Mouse (Mus musculus) CH12.LX (cell line): ENCODE data around the gene Tbc1d16.

Source experiments
- ELF1 ChIP-seq: IDR thresholded peaks from 2 replicates; pipeline ENCODE4 v1.6.1; 2014; ENCODE audit warnings: low read depth, mild to moderate bottlenecking, inconsistent platforms, low read length, improper control_type of control experiment
- EP300 ChIP-seq: IDR thresholded peaks from 2 replicates; pipeline ENCODE4 v1.6.1; 2011; ENCODE audit warnings: low read length, improper control_type of control experiment
- JUN ChIP-seq: IDR thresholded peaks from 2 replicates; pipeline ENCODE4 v1.6.1; 2011; ENCODE audit warnings: low read depth, mild to moderate bottlenecking, low read length, improper control_type of control experiment, moderate library complexity; ENCODE audit not compliant: insufficient read depth
- JUND ChIP-seq: conservative IDR thresholded peaks from 2 replicates; pipeline ENCODE4 v1.6.1; 2011; ENCODE audit warnings: low read depth, low read length, improper control_type of control experiment
- POLR2A ChIP-seq: IDR thresholded peaks from 2 replicates; pipeline ENCODE4 v1.6.1; 2011; ENCODE audit warnings: low read depth, mild to moderate bottlenecking, improper control_type of control experiment, low read length
- SIN3A ChIP-seq: IDR thresholded peaks from 2 replicates; pipeline ENCODE4 v1.6.1; 2012; ENCODE audit warnings: low read length, improper control_type of control experiment, inconsistent platforms
- SMC3 ChIP-seq: IDR thresholded peaks from 2 replicates; pipeline ENCODE4 v1.6.1; 2011; ENCODE audit warnings: low read depth, low read length, improper control_type of control experiment

- TF ChIP-seq SIN3A: peak; percentile 96
- TF ChIP-seq ELF1: peak; percentile 63; the same call in 1 of the 2 replicates
- TF ChIP-seq SMC3: peak; percentile 99
- TF ChIP-seq POLR2A: peak; percentile 56
- no peak; the same call in 1 of the 2 replicates for TF ChIP-seq JUN
- peak; percentile 70 for TF ChIP-seq EP300
- TF ChIP-seq JUND: no peak
Measured at GRCm38 (mm10) chr11:119190498-119190897, 37.8 kb downstream of the Tbc1d16 start.
